In genomic region chr16:94223363-94223720, GRCm38 (mm10) we compare ENCODE assay signal across 17 mouse cellular contexts.
A peak's percentile ranks its signal among the peaks of the same experiment; 100 is the strongest.
DNase-seq lines count a peak whose midpoint lies in the region; ATAC-seq and TF ChIP-seq lines count a peak whose summit lies in the region.
"Had no signal": no experiment of that assay in that cellular context is flagged by ENCODE, and none has a peak within 500 bp of the region (broad histone marks: within the 10 kb centered on the region; RNA-seq: fewer than 3 reads in every experiment).

No protein-coding gene starts in this region.

- intact Hi-C loops in gastrocnemius, adult 2 months (cut with DNase I), result no loop called here
- intact Hi-C loops in gastrocnemius, postnatal 36 days (cut with DNase I), result no loop called here

- H3K27ac ChIP-seq in gastrocnemius, adult 2 months, result peak overlapping the region; percentile 40; the same call in 1 of the 2 replicates
- peak overlapping the region; percentile 92 for H3K27ac ChIP-seq in spleen, adult 2 months (ENCODE audit: insufficient read depth, low read length)
- H3K27ac ChIP-seq: embryonic facial prominence, embryonic 13.5 days; heart, adult 2 months; heart, embryonic 15.5 days; hindbrain, embryonic 10.5 days; limb, embryonic 12.5 days had no signal

- TF ChIP-seq POLR2A in spleen, adult 2 months (IDR thresholded peaks at IDR 0.05; ENCODE audit: low read depth, low read length), result no peak

- peaks cover 13% of the 10 kb centered on the region; the same call in 1 of the 2 replicates for H3K4me1 ChIP-seq in spleen, adult 2 months (ENCODE audit: control insufficient read depth, insufficient read depth, insufficient read length)
- H3K4me1 ChIP-seq: heart, embryonic 15.5 days; liver, embryonic 15.5 days had no signal

- no peak overlapping the region for H3K4me3 ChIP-seq in gastrocnemius, adult 2 months
- peak overlapping the region; percentile 57; the same call in 1 of the 2 replicates for H3K4me3 ChIP-seq in spleen, adult 2 months (ENCODE audit: extremely low read depth, insufficient read depth, insufficient read length)
- H3K4me3 ChIP-seq: embryonic facial prominence, embryonic 13.5 days; heart, adult 2 months; heart, embryonic 15.5 days; hindbrain, embryonic 10.5 days; limb, embryonic 12.5 days; liver, embryonic 15.5 days had no signal

- no peak for TF ChIP-seq CTCF in gastrocnemius, adult 2 months (IDR thresholded peaks at IDR 0.05)
- TF ChIP-seq CTCF in spleen, adult 2 months (IDR thresholded peaks at IDR 0.05; ENCODE audit: extremely low read depth, insufficient read depth, insufficient read length, insufficient replicate concordance), result no peak

- no peak for DNase-seq in gastrocnemius, adult 2 months
- no peak for DNase-seq in gastrocnemius, postnatal 36 days
- DNase-seq in spleen, adult 2 months (ENCODE audit: low read depth in 1 of 2, low spot score in 2 of 2), result no peak
- no peak for DNase-seq in spleen, postnatal 10 days (ENCODE audit: low spot score in 2 of 2)
- no peak for DNase-seq in cerebellum, postnatal 10 days
- DNase-seq in thymus, postnatal 25 days, result no peak
- no peak for DNase-seq in MN1 (ENCODE audit: low spot score)
- DNase-seq: adrenal gland, postnatal 10 days; cerebellum, adult 2 months; heart, adult 2 months had no signal

- no peaks in the 10 kb centered on the region for H3K27me3 ChIP-seq in spleen, adult 2 months (ENCODE audit: control insufficient read depth, insufficient read depth, low read length)
- H3K27me3 ChIP-seq: heart, embryonic 15.5 days; liver, embryonic 15.5 days had no signal

- 38% methylated on average over 8 of the region's 8 CpGs for WGBS in spleen, adult 2 months

- ATAC-seq in megakaryocyte-erythroid progenitor cell, adult 5-6 weeks (replicated peaks; ENCODE audit: low FRiP score, low TSS enrichment, poor library complexity, severe bottlenecking), result 0 out of 2 replicates have a peak, but pooled peaks have one; percentile 6
- ATAC-seq: forebrain, embryonic 16.5 days had no signal

- H3K36me3 ChIP-seq in spleen, adult 2 months (ENCODE audit: control insufficient read depth, insufficient read depth, low read length), result no peaks in the 10 kb centered on the region; the same call in 1 of the 2 replicates
- H3K36me3 ChIP-seq: embryonic facial prominence, embryonic 13.5 days; heart, embryonic 15.5 days; hindbrain, embryonic 10.5 days; limb, embryonic 12.5 days; liver, embryonic 15.5 days had no signal
